Mouse (Mus musculus) left cerebral cortex, adult 18-20 months (tissue): ENCODE measurements around the gene Mmab. TPM values are rescaled to one million over a fixed set of nuclear protein-coding genes. Genes with fewer than 3 reads are reported as not detected.

Experiments
- DNase-seq, 2 experiments: peaks; one replicate each; pipeline ENCODE4 v3.0.0; 2021 to 2022; ENCODE audit warnings: low spot score in 2 of 2, mixed read lengths in 1 of 2
- total RNA-seq, 2 experiments: library from RNA; stranded (reverse); gene quantifications; 2 replicates each; pipeline ENCODE4 v1.2.3; 2021

Mmab gene
- total RNA-seq, 2 experiments from 2014 or later = 20.2 to 20.5 TPM

DNA sequence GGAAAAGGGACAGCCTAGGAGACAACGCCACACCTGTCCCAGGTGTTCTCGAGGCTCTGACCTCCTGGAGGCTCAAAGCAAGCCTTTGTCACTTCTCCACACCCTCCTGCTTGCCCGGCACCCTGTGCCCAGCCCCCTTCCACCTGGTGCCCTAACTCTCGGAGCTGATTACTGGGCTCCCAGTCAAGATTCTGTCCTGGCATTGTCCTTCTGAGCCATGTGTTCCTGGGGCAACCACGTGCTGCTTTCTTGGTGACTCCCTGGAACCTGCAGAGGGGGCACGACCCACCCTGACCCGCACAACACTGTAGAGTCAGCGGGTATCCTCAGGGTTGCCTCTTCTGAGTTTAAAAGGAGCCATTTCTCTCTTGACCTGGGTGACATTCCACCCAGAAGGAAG is 9.5 kb downstream of the Mmab start:
- no peak for DNase-seq

- DNase-seq = no peak
Measured at GRCm38 (mm10) chr5:114429781-114430180, 14.1 kb downstream of the Mmab start.

DNA sequence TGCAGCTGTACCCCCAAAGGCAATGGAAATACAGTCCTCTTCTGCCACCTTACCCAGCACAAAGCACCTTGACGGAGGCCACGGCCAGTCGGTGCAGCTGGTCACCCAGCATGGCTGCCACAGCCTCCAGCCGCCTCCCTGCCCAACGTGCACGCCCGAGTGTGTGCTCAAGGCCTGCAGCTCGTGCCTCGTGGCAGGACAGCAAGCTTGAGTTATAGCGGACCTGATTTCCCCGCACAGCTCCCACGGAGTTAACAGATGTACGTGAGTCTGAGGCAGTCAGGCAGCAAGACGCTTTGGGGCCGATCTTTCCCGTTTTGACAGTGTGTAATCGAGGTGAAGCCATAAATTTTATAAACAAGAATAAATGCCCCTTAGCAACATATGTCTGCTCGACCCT is 15.2 kb downstream of the Mmab start:
- DNase-seq = no peak

GRCm38 (mm10) chr5:114426732-114427131 is 17.1 kb downstream of the Mmab start:
- no peak for DNase-seq

GRCm38 (mm10) chr5:114423961-114424360 is 19.9 kb downstream of the Mmab start:
- DNase-seq = no peak

- DNase-seq = no peak
Measured at GRCm38 (mm10) chr5:114422591-114422990, 21.3 kb downstream of the Mmab start.

GRCm38 (mm10) chr5:114421561-114422298 is 22.1 kb downstream of the Mmab start:
- no peak for DNase-seq

DNA sequence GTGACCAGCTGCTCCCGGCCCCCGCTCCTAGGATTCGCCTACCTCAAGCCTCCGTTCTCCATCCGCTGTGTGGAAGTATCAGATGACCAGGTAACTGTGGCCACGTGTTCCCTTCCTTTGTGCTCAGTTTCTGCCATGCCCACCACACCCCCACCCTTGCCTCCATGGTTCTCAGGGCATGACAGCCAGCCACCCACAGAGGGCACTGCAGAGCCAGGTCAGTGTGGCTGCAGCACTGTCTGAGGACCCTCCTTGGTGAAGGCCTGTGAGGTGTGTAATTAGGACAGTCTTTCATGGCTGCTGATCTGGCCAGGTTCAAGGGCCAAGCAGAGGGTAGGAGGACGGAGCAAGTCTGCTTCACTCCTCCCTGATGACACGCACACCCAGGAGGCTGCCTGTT is 25.3 kb downstream of the Mmab start:
- no peak for DNase-seq

- no peak for DNase-seq
Measured at GRCm38 (mm10) chr5:114416855-114417254, 27.0 kb downstream of the Mmab start.

- no peak for DNase-seq
Measured at GRCm38 (mm10) chr5:114415606-114416005, 28.3 kb downstream of the Mmab start.

DNA sequence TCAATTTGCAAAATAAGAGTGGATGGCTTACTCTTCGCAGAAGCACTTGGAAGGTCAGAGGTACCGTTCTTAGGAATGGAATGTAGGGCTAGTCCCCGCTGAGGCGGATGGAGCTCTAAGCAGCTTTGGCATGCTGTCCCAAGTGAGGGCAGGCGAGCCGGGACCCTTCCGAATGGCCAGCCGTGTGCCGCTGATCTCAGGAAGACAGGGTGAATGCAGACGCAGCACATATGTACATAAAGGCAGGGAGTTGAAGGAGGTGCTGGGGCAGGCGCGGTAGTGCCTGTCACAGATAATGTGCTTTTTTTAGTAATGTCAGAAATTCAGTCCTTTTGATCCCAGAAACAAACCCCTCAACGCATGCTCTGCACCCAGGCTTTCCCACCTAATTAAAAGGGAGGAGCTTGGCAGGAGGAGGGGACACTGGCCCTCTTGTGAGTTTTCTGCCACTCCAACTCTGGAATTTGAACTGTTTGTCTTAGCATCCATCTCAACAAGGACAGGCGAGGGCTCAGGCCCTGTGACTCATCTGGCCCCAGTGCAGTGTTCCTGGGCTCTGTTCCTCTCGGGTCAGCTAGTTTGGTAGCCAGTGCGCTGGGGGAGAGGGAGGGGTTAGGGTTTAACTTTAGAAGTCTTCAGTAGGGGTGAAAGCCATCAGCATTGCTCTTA is 30.7 kb downstream of the Mmab start:
- DNase-seq = no peak

DNA sequence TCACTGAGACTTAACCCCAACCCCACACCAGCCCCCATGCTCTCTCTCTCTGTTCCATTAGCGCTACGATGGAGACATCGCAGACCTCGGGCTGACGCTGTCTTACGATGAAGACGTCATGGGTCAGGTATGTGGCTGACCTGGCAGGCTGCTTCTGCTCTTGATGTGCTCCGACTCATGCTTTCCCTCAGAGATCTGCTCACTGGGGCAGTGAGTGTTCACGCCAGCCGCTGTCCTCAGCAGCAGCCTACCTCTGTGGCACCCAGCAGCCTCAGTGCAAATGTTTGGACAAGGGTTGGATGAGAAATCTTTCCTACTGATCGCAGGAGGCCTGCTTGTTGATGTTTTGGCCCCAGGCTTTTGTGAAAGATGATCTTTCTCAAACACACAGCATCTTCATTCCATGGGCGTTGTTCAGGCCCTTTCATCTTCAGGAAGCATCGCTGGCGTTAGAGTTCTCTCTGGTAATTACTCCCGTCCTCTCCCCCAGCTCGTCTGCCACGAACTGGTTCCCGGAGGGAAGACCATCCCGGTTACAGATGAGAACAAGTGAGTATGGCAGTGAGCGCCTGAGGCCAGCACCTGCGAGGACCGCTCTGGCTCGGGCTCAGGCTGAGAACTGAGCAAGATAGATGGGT is 31.4 kb downstream of the Mmab start:
- DNase-seq = no peak

GRCm38 (mm10) chr5:114410429-114410828 is 33.4 kb downstream of the Mmab start:
- DNase-seq = no peak

DNA sequence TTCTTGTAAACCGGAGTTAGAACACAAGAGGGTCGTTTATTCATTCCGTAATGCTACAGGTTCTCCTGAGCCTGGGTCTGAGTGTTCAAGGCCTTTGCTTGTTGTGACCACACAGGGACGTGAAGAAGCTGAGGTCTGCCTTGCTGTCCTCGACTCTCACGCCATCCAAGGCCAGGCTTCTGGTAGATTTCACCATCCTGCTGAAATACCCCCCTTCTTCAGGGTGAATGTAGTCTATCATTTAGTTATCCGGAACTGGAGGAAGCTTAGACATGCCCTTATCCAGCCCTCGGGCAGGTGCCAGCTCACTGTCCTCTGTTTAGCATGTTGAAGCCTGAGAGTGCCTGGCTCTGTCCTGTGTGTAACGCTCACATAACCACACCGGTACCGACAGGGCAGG is 35.0 kb downstream of the Mmab start:
- no peak for DNase-seq

DNA sequence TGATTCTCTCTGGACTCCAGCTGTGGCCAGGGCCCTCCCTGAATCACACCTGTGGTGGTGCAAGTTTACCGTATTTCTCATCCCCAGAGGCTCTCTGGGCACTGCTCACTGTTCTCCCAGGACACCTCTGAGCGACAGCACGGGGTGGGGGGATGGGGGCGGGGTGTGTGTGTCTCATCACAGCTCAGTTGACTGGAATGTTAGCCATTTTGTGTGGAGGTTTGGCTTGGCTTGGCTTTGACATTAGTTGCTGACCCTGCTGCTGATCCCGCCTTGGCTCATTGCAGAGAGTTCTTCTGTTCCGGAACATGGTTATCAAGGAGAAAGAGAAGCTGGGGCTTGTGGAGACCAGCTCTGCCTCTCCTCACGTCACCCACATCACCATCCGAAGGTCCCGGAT is 36.0 kb downstream of the Mmab start:
- DNase-seq = no peak

GRCm38 (mm10) chr5:114407269-114407668 is 36.6 kb downstream of the Mmab start:
- DNase-seq = no peak

- DNase-seq = no peak
Measured at GRCm38 (mm10) chr5:114406592-114406991, 37.3 kb downstream of the Mmab start.

DNA sequence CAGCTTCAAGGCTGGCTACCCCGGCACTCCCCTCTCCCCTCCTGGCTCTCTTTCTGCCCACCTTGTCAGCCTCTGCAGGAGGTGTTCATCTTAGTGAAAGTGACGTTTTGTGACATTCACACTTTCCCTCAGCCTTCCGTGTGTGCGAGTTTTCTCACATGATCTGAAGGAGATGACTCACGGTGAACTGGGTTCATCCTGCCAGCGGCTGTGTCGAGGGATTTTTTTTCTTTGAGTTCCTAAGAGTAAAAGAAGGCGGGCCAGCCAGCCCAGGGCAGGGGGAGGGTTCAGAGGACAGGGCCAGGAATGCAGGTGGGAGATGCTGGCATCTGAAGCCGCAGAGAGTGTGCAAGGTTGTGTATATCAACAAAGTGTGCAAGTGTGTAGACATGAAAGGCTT is 50.7 kb downstream of the Mmab start:
- DNase-seq = no peak

DNA sequence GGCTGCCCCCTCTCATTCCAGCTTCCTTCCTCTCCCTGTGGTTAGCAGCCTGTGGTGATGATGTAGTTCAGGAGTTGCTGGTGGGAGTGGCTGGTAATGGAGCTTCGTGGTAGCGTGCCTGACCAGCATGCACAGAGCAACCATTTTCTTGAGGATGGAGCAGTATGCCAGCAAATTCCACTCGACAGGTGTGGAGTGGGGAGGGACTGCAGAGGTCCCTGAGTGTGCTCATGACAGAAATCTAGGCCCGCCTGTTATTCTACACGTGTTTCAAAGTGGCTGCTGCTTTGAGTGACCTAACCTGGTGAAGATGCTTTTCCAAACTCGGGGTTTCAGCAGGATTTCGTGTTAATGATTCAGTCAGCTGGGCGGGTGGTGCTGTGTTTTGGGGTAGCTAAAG is 59.4 kb downstream of the Mmab start:
- DNase-seq = no peak

DNA sequence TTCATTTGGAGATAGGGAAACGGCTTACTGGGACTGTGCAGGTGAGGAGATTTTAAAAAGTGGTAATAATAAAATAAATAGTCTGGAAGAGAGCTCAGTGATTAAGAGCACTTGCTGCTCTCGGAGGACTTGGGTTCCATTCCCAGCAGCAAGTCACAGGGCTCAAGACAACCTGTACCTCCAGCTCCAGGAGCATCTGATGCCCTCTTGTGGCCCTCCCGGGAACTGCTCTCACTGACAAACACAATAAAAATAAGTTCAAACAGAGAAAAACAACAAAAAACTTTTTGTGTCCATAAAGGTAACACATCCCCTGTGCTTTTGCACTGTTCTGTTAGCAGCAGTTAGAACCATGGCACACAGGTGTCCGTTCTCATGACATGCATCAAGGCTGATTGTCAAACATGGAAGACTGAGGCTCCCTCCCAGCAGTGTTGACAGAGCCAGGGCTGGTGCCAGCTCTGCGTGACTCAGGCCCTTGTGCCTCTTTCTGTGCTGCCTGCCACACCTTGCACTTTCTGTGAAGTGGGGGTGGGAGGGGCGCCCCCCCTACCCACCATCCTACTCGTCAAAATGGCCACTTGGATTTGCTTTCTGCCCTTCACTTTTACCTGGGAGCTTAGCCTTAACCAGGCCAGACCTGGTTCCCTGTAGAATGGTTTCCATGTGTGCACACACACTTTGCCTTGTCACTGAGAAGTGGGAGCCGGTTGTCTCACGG is 60.5 kb downstream of the Mmab start:
- DNase-seq = no peak
